Mouse (Mus musculus): ENCODE results near the gene Plekhd1.
A peak's percentile ranks its signal among the peaks of the same experiment; 100 is the strongest.

GRCm38 (mm10) chr12:80673170-80673569 is 19.2 kb upstream of the Plekhd1 start:
- TF ChIP-seq CTCF (IDR thresholded peaks at IDR 0.05 in 2 of 3, conservative IDR thresholded peaks at IDR 0.05 in 1 of 3; ENCODE audit: control insufficient read depth in 1 of 3, insufficient read depth in 1 of 3, low read depth in 2 of 3, low read length in 3 of 3, poor library complexity in 1 of 3, severe bottlenecking in 1 of 3) = peak; percentile 81 to 96 (median 85)
- TF ChIP-seq POLR2A (IDR thresholded peaks at IDR 0.05; ENCODE audit: control insufficient read depth in 1 of 2, insufficient read depth in 1 of 2, low read depth in 1 of 2, low read length in 2 of 2, poor library complexity in 1 of 2) = no peak
- no peak for TF ChIP-seq NELFE (IDR thresholded peaks at IDR 0.05; ENCODE audit: low read depth, low read length)
- no peak for TF ChIP-seq CHD1 (IDR thresholded peaks at IDR 0.05; ENCODE audit: low read depth, low read length)
- TF ChIP-seq GABPA (IDR thresholded peaks at IDR 0.05; ENCODE audit: low read depth, low read length) = no peak
- no peak for TF ChIP-seq POLR2AphosphoS2 (IDR thresholded peaks at IDR 0.05; ENCODE audit: low read length)
- TF ChIP-seq ZKSCAN1 (IDR thresholded peaks at IDR 0.05; ENCODE audit: low read depth, low read length) = no peak
- no peak for TF ChIP-seq EP300 (IDR thresholded peaks at IDR 0.05; ENCODE audit: low read depth in 1 of 2, low read length in 2 of 2)
- TF ChIP-seq TCF12 (IDR thresholded peaks at IDR 0.05; ENCODE audit: low read depth, low read length) = no peak
- TF ChIP-seq SMC3 (IDR thresholded peaks at IDR 0.05; ENCODE audit: low read depth, low read length) = peak; percentile 59
- no peak for TF ChIP-seq ELF1 (IDR thresholded peaks at IDR 0.05; ENCODE audit: low read depth, low read length)
- TF ChIP-seq ETS1 (IDR thresholded peaks at IDR 0.05; ENCODE audit: low read depth, low read length) = no peak
